Comparison of ENCODE assay signal across 22 mouse cellular contexts in genomic region chr2:146493354-146493946, GRCm38 (mm10). TPM values are rescaled to one million over a fixed set of nuclear protein-coding genes. Genes with fewer than 3 reads are reported as not detected.
A peak's percentile ranks its signal among the peaks of the same experiment; 100 is the strongest.
DNase-seq lines count a peak whose midpoint lies in the region; ATAC-seq and TF ChIP-seq lines count a peak whose summit lies in the region.
"Had no signal": no experiment of that assay in that cellular context is flagged by ENCODE, and none has a peak within 500 bp of the region (broad histone marks: within the 10 kb centered on the region; RNA-seq: fewer than 3 reads in every experiment).

No protein-coding gene starts in this region.

- H3K36me3 ChIP-seq in intestine, postnatal 0 days (ENCODE audit: control insufficient read depth, insufficient read depth), result no peaks in the 10 kb centered on the region
- H3K36me3 ChIP-seq in intestine, embryonic 15.5 days, result no peaks in the 10 kb centered on the region
- H3K36me3 ChIP-seq in MEL (ENCODE audit: control insufficient read depth in 1 of 2, insufficient read depth in 2 of 2, low read length in 2 of 2), result peaks cover 0 to 39% of the 10 kb centered on the region in 2 experiments; a peak in 3 of 4 replicates
- H3K36me3 ChIP-seq in macrophage (ENCODE audit: inconsistent target), result no peaks in the 10 kb centered on the region
- H3K36me3 ChIP-seq: embryonic facial prominence, embryonic 12.5 days; embryonic facial prominence, embryonic 15.5 days; hindbrain, embryonic 12.5 days; hindbrain, embryonic 15.5 days had no signal

- no peak for TF ChIP-seq POLR2A in MEL (IDR thresholded peaks at IDR 0.05; ENCODE audit: control insufficient read depth in 1 of 2, insufficient read depth in 1 of 2, low read depth in 1 of 2, low read length in 2 of 2, poor library complexity in 1 of 2)

- peak; percentile 40 for DNase-seq in 416B (ENCODE audit: low read depth)
- peak; percentile 51 for DNase-seq in MEL (ENCODE audit: low read depth, low spot score)
- DNase-seq in right cerebral cortex, postnatal 4 days, result no peak
- DNase-seq in gastrocnemius, postnatal 36 days, result no peak
- DNase-seq: adrenal gland, postnatal 10 days; adrenal gland, postnatal 36 days; cerebellum, adult 11-12 months; cerebellum, adult 8-10 months; cerebellum, postnatal 10 days; cerebellum, postnatal 36 days; gastrocnemius, postnatal 10 days had no signal

- ATAC-seq in intestine, postnatal 0 days, result peak; percentile 62; the same call in 1 of the 2 replicates
- no peak for ATAC-seq in intestine, embryonic 15.5 days
- no peak for ATAC-seq in cerebellum, adult (ENCODE audit: insufficient number of reproducible peaks, low FRiP score, low TSS enrichment)
- ATAC-seq: forebrain, embryonic 14.5 days; Patski had no signal

- H3K9ac ChIP-seq in intestine, postnatal 0 days (ENCODE audit: low read depth, low read length), result no peak overlapping the region
- H3K9ac ChIP-seq in intestine, embryonic 15.5 days, result no peak overlapping the region
- H3K9ac ChIP-seq in MEL (ENCODE audit: control insufficient read depth, low read depth, low read length, poor library complexity, severe bottlenecking), result no peak overlapping the region
- H3K9ac ChIP-seq: embryonic facial prominence, embryonic 12.5 days; embryonic facial prominence, embryonic 15.5 days; hindbrain, embryonic 12.5 days; hindbrain, embryonic 15.5 days had no signal

- intact Hi-C loops in gastrocnemius, postnatal 36 days (cut with DNase I), result no loop called here

- H3K79me2 ChIP-seq in MEL (ENCODE audit: control insufficient read depth, insufficient read depth, low read length, poor library complexity) (no peaks in the 10 kb centered on the region), macrophage (ENCODE audit: inconsistent target) (peaks cover 64% of the 10 kb centered on the region)

- no peak overlapping the region for H3K4me3 ChIP-seq in intestine, postnatal 0 days (ENCODE audit: low read depth, low read length)
- no peak overlapping the region for H3K4me3 ChIP-seq in intestine, embryonic 15.5 days (replicated peaks)
- no peak overlapping the region for H3K4me3 ChIP-seq in MEL (ENCODE audit: control insufficient read depth in 1 of 2, insufficient read depth in 1 of 2, low read depth in 2 of 2, low read length in 2 of 2)
- no peak overlapping the region for H3K4me3 ChIP-seq in macrophage (ENCODE audit: inconsistent target)
- H3K4me3 ChIP-seq: embryonic facial prominence, embryonic 12.5 days; embryonic facial prominence, embryonic 15.5 days; hindbrain, embryonic 12.5 days; hindbrain, embryonic 15.5 days had no signal

- 0 out of 2 replicates have a peak, but pooled peaks cover 8% of the 10 kb centered on the region for H3K4me1 ChIP-seq in intestine, postnatal 0 days (replicated peaks; ENCODE audit: control insufficient read depth, insufficient read depth, low read length)
- H3K4me1 ChIP-seq in intestine, embryonic 15.5 days (replicated peaks), result no peaks in the 10 kb centered on the region
- H3K4me1 ChIP-seq in MEL (ENCODE audit: control insufficient read depth in 1 of 2, insufficient read depth in 2 of 2, low read length in 2 of 2), result peaks cover 17 to 34% of the 10 kb centered on the region in 2 experiments
- H3K4me1 ChIP-seq: embryonic facial prominence, embryonic 12.5 days; embryonic facial prominence, embryonic 15.5 days; hindbrain, embryonic 12.5 days; hindbrain, embryonic 15.5 days had no signal

- no peak for TF ChIP-seq RAD21 in MEL (IDR thresholded peaks at IDR 0.05; ENCODE audit: low read depth, low read length)

- TF ChIP-seq EP300 in MEL (IDR thresholded peaks at IDR 0.05; ENCODE audit: low read depth in 1 of 2, low read length in 2 of 2), result peak; percentile 71 to 76

- no peak overlapping the region for H3K27ac ChIP-seq in intestine, postnatal 0 days (ENCODE audit: low read depth, low read length)
- no peak overlapping the region for H3K27ac ChIP-seq in intestine, embryonic 15.5 days
- H3K27ac ChIP-seq in MEL (ENCODE audit: control insufficient read depth, low read depth, low read length) (peak overlapping the region; percentile 23; the same call in 1 of the 2 replicates), macrophage (peak overlapping the region; percentile 7; the same call in 1 of the 2 replicates)
- H3K27ac ChIP-seq: embryonic facial prominence, embryonic 12.5 days; embryonic facial prominence, embryonic 15.5 days; hindbrain, embryonic 12.5 days; hindbrain, embryonic 15.5 days had no signal

- no peak for TF ChIP-seq CTCF in intestine, postnatal 0 days (IDR thresholded peaks at IDR 0.05; ENCODE audit: low read depth)
- TF ChIP-seq CTCF in MEL (IDR thresholded peaks at IDR 0.05 in 2 of 3, conservative IDR thresholded peaks at IDR 0.05 in 1 of 3; ENCODE audit: control insufficient read depth in 1 of 3, insufficient read depth in 1 of 3, low read depth in 2 of 3, low read length in 3 of 3, poor library complexity in 1 of 3, severe bottlenecking in 1 of 3), result no peak

- H3K27me3 ChIP-seq in intestine, postnatal 0 days (replicated peaks; ENCODE audit: control insufficient read depth, insufficient read depth, low read length), result no peaks in the 10 kb centered on the region
- no peaks in the 10 kb centered on the region for H3K27me3 ChIP-seq in intestine, embryonic 15.5 days (replicated peaks)
- no peaks in the 10 kb centered on the region for H3K27me3 ChIP-seq in MEL (ENCODE audit: control insufficient read depth in 1 of 2, insufficient read depth in 2 of 2, low read length in 2 of 2)
- H3K27me3 ChIP-seq: embryonic facial prominence, embryonic 12.5 days; embryonic facial prominence, embryonic 15.5 days; hindbrain, embryonic 12.5 days; hindbrain, embryonic 15.5 days; Patski had no signal

- H3K4me2 ChIP-seq in intestine, postnatal 0 days (replicated peaks; ENCODE audit: low read depth), result no peak overlapping the region
- no peak overlapping the region for H3K4me2 ChIP-seq in intestine, embryonic 15.5 days (replicated peaks)
- H3K4me2 ChIP-seq: embryonic facial prominence, embryonic 12.5 days; embryonic facial prominence, embryonic 15.5 days; heart, embryonic 11.5 days; hindbrain, embryonic 12.5 days; hindbrain, embryonic 15.5 days had no signal

- WGBS in intestine, postnatal 0 days, result 92% methylated on average over 1 of the region's 1 CpGs
- 98% methylated on average over 1 of the region's 1 CpGs for WGBS in intestine, embryonic 15.5 days
- 100% methylated on average over 1 of the region's 1 CpGs for WGBS in macrophage (ENCODE audit: missing documents)

- no peaks in the 10 kb centered on the region for H3K9me3 ChIP-seq in intestine, postnatal 0 days (ENCODE audit: control insufficient read depth)
- H3K9me3 ChIP-seq in intestine, embryonic 15.5 days, result no peaks in the 10 kb centered on the region
- no peaks in the 10 kb centered on the region for H3K9me3 ChIP-seq in MEL (replicated peaks; ENCODE audit: insufficient read depth, low read length)
- H3K9me3 ChIP-seq: embryonic facial prominence, embryonic 12.5 days; embryonic facial prominence, embryonic 15.5 days; hindbrain, embryonic 12.5 days; hindbrain, embryonic 15.5 days had no signal

TF ChIP-seq in MEL, 35 proteins besides CTCF, POLR2A, EP300 and RAD21:
- no peak for TF ChIP-seq MXI1 (IDR thresholded peaks at IDR 0.05; ENCODE audit: low read depth, low read length)
- TF ChIP-seq GABPA (IDR thresholded peaks at IDR 0.05; ENCODE audit: low read depth, low read length), result 0 out of 2 replicates have a peak, but pooled peaks have one; percentile 28
- TF ChIP-seq GATA1 (IDR thresholded peaks at IDR 0.05; ENCODE audit: low read depth, low read length), result peak; percentile 61; the same call in 1 of the 2 replicates
- peak; percentile 66 for TF ChIP-seq TCF12 (IDR thresholded peaks at IDR 0.05; ENCODE audit: low read depth, low read length)
- no peak for TF ChIP-seq ZC3H11A (IDR thresholded peaks at IDR 0.05; ENCODE audit: low read depth, low read length)
- TF ChIP-seq ETS1 (IDR thresholded peaks at IDR 0.05; ENCODE audit: low read depth, low read length), result peak; percentile 81
- peak; percentile 54; the same call in 1 of the 2 replicates for TF ChIP-seq RCOR1 (IDR thresholded peaks at IDR 0.05; ENCODE audit: low read depth, low read length)
- TF ChIP-seq SIN3A (IDR thresholded peaks at IDR 0.05; ENCODE audit: low read length), result peak; percentile 66
- TF ChIP-seq TAL1 (IDR thresholded peaks at IDR 0.05; ENCODE audit: low read length), result peak; percentile 41; the same call in 1 of the 2 replicates
TF ChIP-seq in MEL: peak in this region for 7.

RNA-seq across cellular contexts. Expression of gene Ralgapa2, which starts 18.7 kb away (rescaled TPM):
- 4.9 and 6.1 TPM in 2 replicates for polyA plus RNA-seq in intestine, postnatal 0 days (2015; fragmentation: Nextera tagmentation; extraction: Ambion mirVana)
- 8.5 and 9.2 TPM in 2 replicates for polyA plus RNA-seq in intestine, embryonic 15.5 days (2015; fragmentation: Nextera tagmentation; extraction: Ambion mirVana)
- total RNA-seq in MEL (2012; rRNA removed), result 9.2 and 9.4 TPM in 2 replicates
- polyA plus RNA-seq in MEL (2012; ENCODE audit: insufficient read depth in 1 of 2, insufficient read length in 2 of 2, low read depth in 1 of 2, low replicate concordance in 2 of 2, missing spikeins in 1 of 2) (1 to 10 TPM in 1 of 2 experiments, not detected in 1; 9.6 TPM), macrophage (2018) (9.7 to 13.8 TPM (median 10.5 TPM) in 3 replicates)
- 100 to 1,000 TPM; 123 to 838 (median 267) TPM for total RNA-seq in macrophage (2018; cell fraction: chromatin; rRNA removed)
- total RNA-seq in macrophage (2018; cell fraction: cytosol; rRNA removed), result 10 to 100 TPM in 17 of 26 experiments, 1 to 10 TPM in 9; 5.9 to 25.4 (median 14.5) TPM
- 100 to 1,000 TPM in 13 of 26 experiments, 10 to 100 TPM in 13; 36.4 to 362 (median 111) TPM for total RNA-seq in macrophage (2018; cell fraction: nucleus; rRNA removed)
- 1 to 10 TPM; 6.4 to 7.3 TPM for total RNA-seq in gastrocnemius, postnatal 36 days (2021)

Comparison
In these comparisons a context has a peak if more than half of its experiments do, and no peak if none do; other contexts are left out.
1. H3K27ac ChIP-seq: peak in MEL (single experiment) and macrophage (single experiment); none in intestine, postnatal 0 days (single experiment) and intestine, embryonic 15.5 days (single experiment).
2. DNase-seq: peak in 416B (single experiment) and MEL (single experiment); none in right cerebral cortex, postnatal 4 days (single experiment) and gastrocnemius, postnatal 36 days (0 of 2).